Mouse (Mus musculus): ENCODE results near the gene Cnppd1.

DNA sequence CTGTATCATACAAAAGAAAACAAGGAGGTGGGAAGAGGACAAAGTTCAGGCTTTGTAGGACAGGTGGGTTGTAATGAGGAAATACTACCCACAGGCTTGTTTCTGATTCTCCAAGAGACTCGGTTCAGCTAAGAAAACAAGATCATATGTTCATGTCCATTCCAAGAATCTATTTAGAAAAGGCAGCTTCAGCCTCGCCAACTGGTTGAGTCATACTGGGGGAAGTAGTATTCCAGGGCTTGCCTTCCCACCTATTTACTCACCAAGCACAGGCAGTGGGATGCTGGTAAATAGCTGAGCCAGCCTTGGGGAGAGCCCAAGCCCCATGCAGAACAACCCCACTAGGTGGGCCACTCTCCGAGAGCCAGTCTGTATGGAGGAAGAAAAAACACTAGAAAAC, 13.9 kb downstream of the Cnppd1 start:
- TF ChIP-seq CTCF (IDR thresholded peaks at IDR 0.05; ENCODE audit: low read depth, low read length) = no peak
- TF ChIP-seq POLR2A (IDR thresholded peaks at IDR 0.05; ENCODE audit: borderline replicate concordance, low read depth, low read length) = no peak

Data from bone marrow macrophage, adult 2 months (primary cell).